Mouse (Mus musculus): ENCODE data around the gene Serinc5. TPM values are rescaled to one million over a fixed set of nuclear protein-coding genes. Genes with fewer than 3 reads are reported as not detected.

Serinc5 gene
- total RNA-seq, 2 experiments from 2014 or later: 15.4 to 18.5 TPM

- no peak for DNase-seq
- intact Hi-C loops (cut with DNase I): loop anchor here (5.0 kb wide), 2 partner anchors 50 to 90 kb away; no protein-coding TSS in a partner anchor
Observed at GRCm38 (mm10) chr13:92611917-92612316, 1.0 kb downstream of the Serinc5 start.

GRCm38 (mm10) chr13:92613094-92613493, 2.2 kb downstream of the Serinc5 start:
- intact Hi-C loops (cut with DNase I): loop anchor here (5.0 kb wide), 2 partner anchors 49 to 89 kb away; no protein-coding TSS in a partner anchor
- DNase-seq: no peak

GRCm38 (mm10) chr13:92615201-92615600, 4.3 kb downstream of the Serinc5 start:
- no peak for DNase-seq
- intact Hi-C loops (cut with DNase I): loop anchor here (2.0 kb wide), 1 partner anchor 14 kb away; no protein-coding TSS in a partner anchor

- intact Hi-C loops (cut with DNase I): no loop called here
- no peak for DNase-seq
Observed at GRCm38 (mm10) chr13:92616459-92616858, 5.6 kb downstream of the Serinc5 start.

- intact Hi-C loops (cut with DNase I): no loop called here
- DNase-seq: no peak
Observed at GRCm38 (mm10) chr13:92626196-92626595, 15.3 kb downstream of the Serinc5 start.

GRCm38 (mm10) chr13:92626725-92627124, 15.8 kb downstream of the Serinc5 start:
- intact Hi-C loops (cut with DNase I): no loop called here
- DNase-seq: no peak

- intact Hi-C loops (cut with DNase I): loop anchor here (2.0 kb wide), 1 partner anchor 15 kb away; no protein-coding TSS in a partner anchor
- no peak for DNase-seq
Observed at GRCm38 (mm10) chr13:92629509-92629908, 18.6 kb downstream of the Serinc5 start.

GRCm38 (mm10) chr13:92631450-92631849, 20.6 kb downstream of the Serinc5 start:
- intact Hi-C loops (cut with DNase I): no loop called here
- no peak for DNase-seq

GRCm38 (mm10) chr13:92632550-92632949, 21.7 kb downstream of the Serinc5 start:
- intact Hi-C loops (cut with DNase I): no loop called here
- no peak for DNase-seq

GRCm38 (mm10) chr13:92635040-92635439, 24.1 kb downstream of the Serinc5 start:
- no peak for DNase-seq
- intact Hi-C loops (cut with DNase I): no loop called here

- DNase-seq: no peak
- intact Hi-C loops (cut with DNase I): no loop called here
Observed at GRCm38 (mm10) chr13:92636226-92636909, 25.5 kb downstream of the Serinc5 start.

- intact Hi-C loops (cut with DNase I): no loop called here
- peak; percentile 25 to 39 for DNase-seq
Observed at GRCm38 (mm10) chr13:92636910-92637275, 26.0 kb downstream of the Serinc5 start.

GRCm38 (mm10) chr13:92639093-92640014, 28.5 kb downstream of the Serinc5 start:
- DNase-seq: no peak
- intact Hi-C loops (cut with DNase I): no loop called here

GRCm38 (mm10) chr13:92644199-92644598, 33.3 kb downstream of the Serinc5 start:
- intact Hi-C loops (cut with DNase I): no loop called here
- DNase-seq: no peak

GRCm38 (mm10) chr13:92644753-92645152, 33.9 kb downstream of the Serinc5 start:
- intact Hi-C loops (cut with DNase I): no loop called here
- DNase-seq: no peak

GRCm38 (mm10) chr13:92647695-92648094, 36.8 kb downstream of the Serinc5 start:
- intact Hi-C loops (cut with DNase I): no loop called here
- no peak for DNase-seq

- no peak for DNase-seq
- intact Hi-C loops (cut with DNase I): no loop called here
Observed at GRCm38 (mm10) chr13:92649111-92649510, 38.2 kb downstream of the Serinc5 start.

GRCm38 (mm10) chr13:92650956-92651355, 40.1 kb downstream of the Serinc5 start:
- intact Hi-C loops (cut with DNase I): no loop called here

GRCm38 (mm10) chr13:92652498-92652897, 41.6 kb downstream of the Serinc5 start:
- intact Hi-C loops (cut with DNase I): no loop called here
- DNase-seq: no peak

More at GRCm38 (mm10) chr13:92650956-92651355, 40.1 kb downstream of the Serinc5 start:
- no peak for DNase-seq

GRCm38 (mm10) chr13:92653283-92653682, 42.4 kb downstream of the Serinc5 start:
- intact Hi-C loops (cut with DNase I): no loop called here
- DNase-seq: peak in 1 of 2 experiments; percentile 15

GRCm38 (mm10) chr13:92656815-92657513, 46.1 kb downstream of the Serinc5 start:
- intact Hi-C loops (cut with DNase I): no loop called here
- DNase-seq: peak in 1 of 2 experiments; percentile 39
